Mouse (Mus musculus) lung, postnatal 0 days (tissue): Measurements from ENCODE around the gene Tas1r1. TPM values are rescaled to one million over a fixed set of nuclear protein-coding genes. Genes with fewer than 3 reads are reported as not detected.

ENCODE experiments used
- ATAC-seq: fragments of 200-750 bp; cut with Nextera tagmentation; 2 replicates; pipeline ENCODE4 v1.8.0; 2017; ENCODE audit warnings: moderate library complexity
- DNase-seq: peaks from one replicate; pipeline ENCODE4 v3.0.0-alpha.2; 2016; ENCODE audit warnings: low spot score
- H3K27ac ChIP-seq: fragments of 300-500 bp; sonication (generic); 2 replicates; pipeline ENCODE4 v1.5.1; 2014; ENCODE audit warnings: antibody characterized with exemption, mild to moderate bottlenecking, low read length, mixed read lengths
- H3K27me3 ChIP-seq: fragments of 300-500 bp; sonication (generic); replicated peaks from 2 replicates; pipeline ENCODE4 v1.6.1; 2014; ENCODE audit warnings: low read length, mixed read lengths; ENCODE audit not compliant: insufficient read depth
- H3K36me3 ChIP-seq: fragments of 300-500 bp; sonication (generic); 2 replicates; pipeline ENCODE4 v1.6.1; 2014; ENCODE audit warnings: low read length, mixed read lengths; ENCODE audit not compliant: insufficient read depth
- H3K4me1 ChIP-seq: fragments of 300-500 bp; sonication (generic); 2 replicates; pipeline ENCODE4 v1.6.1; 2014; ENCODE audit warnings: antibody characterized with exemption, low read depth, low read length, mixed read lengths; ENCODE audit not compliant: insufficient read depth
- H3K4me2 ChIP-seq: fragments of 300-500 bp; sonication (generic); replicated peaks from 2 replicates; pipeline ENCODE4 v1.6.1; 2014; ENCODE audit warnings: low read depth, mild to moderate bottlenecking, low read length, moderate library complexity, mixed read lengths
- H3K4me3 ChIP-seq: fragments of 300-500 bp; sonication (generic); 2 replicates; pipeline ENCODE4 v1.5.1; 2014; ENCODE audit warnings: low read depth, low read length
- H3K9ac ChIP-seq: fragments of 300-500 bp; sonication (generic); replicated peaks from 2 replicates; pipeline ENCODE4 v1.6.1; 2014; ENCODE audit warnings: low read depth, mild to moderate bottlenecking
- H3K9me3 ChIP-seq: fragments of 300-500 bp; sonication (generic); 2 replicates; pipeline ENCODE4 v1.6.1; 2016; ENCODE audit warnings: low read length, mixed read lengths
- CTCF ChIP-seq: IDR thresholded peaks from 2 replicates; pipeline ENCODE4 v1.5.1; 2016; ENCODE audit warnings: antibody characterized with exemption, mild to moderate bottlenecking
- EP300 ChIP-seq: IDR thresholded peaks from 2 replicates; pipeline ENCODE4 v1.6.1; 2016; ENCODE audit warnings: antibody characterized with exemption, mild to moderate bottlenecking, control low read depth
- WGBS: fragments of 180-500 bp; shearing (Covaris S2); extraction: QIAGEN DNeasy Blood & Tissue Kit; methylation state at CpG from one replicate; pipeline ENCODE4 v1.1.7; 2014; 5-methylcytosine and 5-hydroxymethylcytosine counted together
- polyA plus RNA-seq: library from polyadenylated mRNA; unstranded; fragments of >200 nt; fragmentation: Nextera tagmentation; extraction: Ambion mirVana; gene quantifications from 2 replicates; pipeline ENCODE4 v1.2.1, GENCODE M21; 2015

Gene Tas1r1
- polyA plus RNA-seq, 1 experiment from 2014 or later = 0.21 TPM

DNA sequence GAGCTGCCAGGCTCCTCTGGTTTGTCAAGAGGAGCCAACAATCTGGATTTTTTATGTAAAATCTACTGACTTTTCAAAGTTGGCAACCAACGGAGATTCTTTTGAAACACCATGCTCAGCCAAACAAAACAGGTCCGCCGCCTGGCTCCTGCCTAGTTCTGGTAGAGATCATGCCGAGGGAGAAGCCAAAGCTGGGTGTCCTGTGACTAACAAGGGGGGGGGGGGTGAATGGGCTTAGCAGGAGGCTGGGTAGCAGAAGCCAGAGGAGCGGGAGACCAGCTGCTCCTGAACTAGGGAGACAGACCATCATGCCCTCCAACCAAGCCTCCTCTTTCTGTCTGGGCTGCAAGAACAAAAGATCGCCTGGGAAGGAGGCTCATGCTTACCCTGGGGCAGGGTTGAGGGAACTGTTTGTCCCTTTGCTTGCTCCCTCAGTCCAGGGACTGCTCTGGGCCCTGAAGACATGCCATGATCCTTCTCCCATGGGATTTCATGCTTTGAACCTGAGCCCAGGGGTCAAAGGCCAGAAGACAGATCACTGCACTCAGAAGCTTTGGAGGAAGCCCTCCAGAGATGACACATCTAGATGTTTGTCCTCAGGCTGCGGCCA is 45.3 kb upstream of the Tas1r1 start:
- H3K4me2 ChIP-seq = no peak overlapping the region
- H3K27me3 ChIP-seq = no peaks in the 10 kb centered on the region
- peaks cover 12% of the 10 kb centered on the region for H3K4me1 ChIP-seq
- 53% methylated on average over 7 of the region's 7 CpGs for WGBS
- H3K9ac ChIP-seq = no peak overlapping the region
- no peaks in the 10 kb centered on the region for H3K36me3 ChIP-seq
- H3K9me3 ChIP-seq = no peaks in the 10 kb centered on the region
- ATAC-seq = no peak
- no peak overlapping the region for H3K4me3 ChIP-seq
- TF ChIP-seq CTCF (no peak), EP300 (no peak)
- DNase-seq = no peak
- no peak overlapping the region for H3K27ac ChIP-seq

DNA sequence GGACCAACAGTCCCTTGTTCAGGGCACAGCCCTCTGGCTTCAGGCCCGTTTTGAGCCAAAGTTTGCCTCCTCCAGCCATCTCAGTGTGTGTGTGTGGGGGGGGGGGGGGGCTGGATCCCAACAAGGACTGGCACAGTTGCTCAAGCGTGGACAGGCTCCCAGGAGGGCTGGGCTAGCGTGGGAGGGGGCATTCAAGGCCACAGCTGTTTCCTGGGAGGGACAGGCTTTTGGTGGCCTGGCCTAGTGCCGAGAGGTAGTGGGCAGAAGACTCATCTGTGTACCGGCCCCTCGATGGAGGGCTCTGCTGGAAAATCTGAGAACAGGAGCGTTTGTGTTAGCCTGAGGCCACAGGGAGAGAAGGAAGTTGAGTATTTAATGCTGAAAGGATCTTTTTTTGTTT is 41.6 kb upstream of the Tas1r1 start:
- Histone ChIP-seq H3K4me2 (no peak overlapping the region), H3K9me3 (no peaks in the 10 kb centered on the region), H3K9ac (no peak overlapping the region), H3K4me3 (no peak overlapping the region), H3K4me1 (no peaks in the 10 kb centered on the region), H3K27me3 (no peaks in the 10 kb centered on the region), H3K36me3 (no peaks in the 10 kb centered on the region), H3K27ac (no peak overlapping the region)
- 61% methylated on average over 7 of the region's 7 CpGs for WGBS
- DNase-seq (no peak), ATAC-seq (no peak)
- TF ChIP-seq EP300 (no peak), CTCF (no peak)

DNA sequence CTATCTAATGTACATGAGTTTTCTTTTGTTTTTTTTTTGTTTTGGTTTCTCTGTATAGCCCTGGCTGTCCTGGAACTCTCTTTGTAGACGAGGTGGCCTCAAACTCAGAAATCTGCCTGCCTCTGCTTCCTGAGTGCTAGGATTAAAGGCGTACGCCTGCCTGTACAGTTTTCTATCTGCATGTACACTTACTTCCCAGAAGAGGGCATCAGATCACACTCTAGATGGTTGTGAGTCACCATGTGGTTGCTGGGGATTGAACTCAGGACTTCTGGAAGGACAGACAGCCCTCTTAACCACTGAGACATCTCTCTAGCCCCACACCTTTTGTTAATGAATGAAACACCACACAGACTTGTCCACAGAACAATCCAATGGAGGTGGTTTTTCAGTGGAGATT is 40.9 kb upstream of the Tas1r1 start:
- no peak for DNase-seq
- H3K4me1 ChIP-seq = no peaks in the 10 kb centered on the region
- H3K36me3 ChIP-seq = no peaks in the 10 kb centered on the region
- TF ChIP-seq EP300 = no peak
- peak; percentile 29 for TF ChIP-seq CTCF
- no peaks in the 10 kb centered on the region for H3K9me3 ChIP-seq
- WGBS = 86% methylated on average over 3 of the region's 3 CpGs
- H3K4me2 ChIP-seq = no peak overlapping the region
- H3K27me3 ChIP-seq = no peaks in the 10 kb centered on the region
- no peak for ATAC-seq
- no peak overlapping the region for H3K4me3 ChIP-seq
- H3K27ac ChIP-seq = no peak overlapping the region
- no peak overlapping the region for H3K9ac ChIP-seq

DNA sequence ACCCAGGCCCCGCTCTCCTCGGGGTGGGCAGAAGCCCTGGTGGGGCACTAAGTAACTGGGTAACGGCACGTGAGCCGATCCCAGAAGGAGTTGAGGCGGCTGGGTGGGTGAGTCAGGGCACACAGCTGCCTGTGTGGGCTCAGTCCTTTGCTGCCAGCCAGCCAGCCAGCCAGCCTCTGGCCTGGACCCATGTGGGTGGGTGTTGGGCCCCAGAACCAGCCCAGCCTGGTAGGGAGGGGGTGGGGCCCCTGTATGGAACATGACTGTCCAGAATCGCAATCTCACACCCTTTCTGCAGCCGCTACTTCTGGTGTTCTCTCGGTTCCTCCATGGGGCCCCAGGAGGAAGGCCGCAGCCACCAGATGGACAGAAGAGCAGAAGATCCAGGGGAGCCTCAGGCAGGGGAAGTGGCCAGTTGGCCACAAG is 39.8 kb upstream of the Tas1r1 start:
- no peaks in the 10 kb centered on the region for H3K4me1 ChIP-seq
- TF ChIP-seq EP300 (no peak), CTCF (no peak)
- no peak overlapping the region for H3K9ac ChIP-seq
- no peaks in the 10 kb centered on the region for H3K36me3 ChIP-seq
- H3K4me2 ChIP-seq = no peak overlapping the region
- ATAC-seq = 0 out of 2 replicates have a peak, but pooled peaks have one; percentile 25
- H3K27ac ChIP-seq = no peak overlapping the region
- no peaks in the 10 kb centered on the region for H3K27me3 ChIP-seq
- WGBS = 83% methylated on average over 10 of the region's 10 CpGs
- no peak for DNase-seq
- H3K9me3 ChIP-seq = no peaks in the 10 kb centered on the region
- H3K4me3 ChIP-seq = no peak overlapping the region

DNA sequence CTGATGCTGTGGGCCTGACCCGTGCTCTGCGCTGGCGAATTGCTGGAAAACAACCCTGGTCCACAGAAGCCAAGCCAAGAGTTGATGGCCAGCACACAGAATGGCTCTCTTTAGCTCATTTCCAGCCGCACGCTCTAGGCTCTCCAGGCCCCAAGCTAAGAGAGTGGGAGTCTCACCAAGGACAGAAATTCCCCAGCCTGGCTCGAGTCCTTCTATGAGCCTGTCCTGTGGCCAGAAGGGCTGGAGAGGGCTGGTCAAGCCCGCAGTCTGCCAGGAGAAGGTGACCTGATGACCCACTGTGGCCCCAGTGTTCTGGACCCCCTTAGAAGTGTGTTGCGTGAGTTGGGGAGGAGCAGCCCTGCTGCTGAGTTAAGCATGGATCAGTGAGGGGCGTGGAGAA is 38.8 kb upstream of the Tas1r1 start:
- no peaks in the 10 kb centered on the region for H3K36me3 ChIP-seq
- no peaks in the 10 kb centered on the region for H3K9me3 ChIP-seq
- no peak overlapping the region for H3K4me3 ChIP-seq
- H3K4me1 ChIP-seq = 0 out of 2 replicates have a peak, but pooled peaks cover 5% of the 10 kb centered on the region
- no peak for DNase-seq
- no peak for ATAC-seq
- 86% methylated on average over 9 of the region's 9 CpGs for WGBS
- H3K27ac ChIP-seq = no peak overlapping the region
- no peak overlapping the region for H3K4me2 ChIP-seq
- no peak overlapping the region for H3K9ac ChIP-seq
- TF ChIP-seq CTCF = no peak
- TF ChIP-seq EP300 = no peak
- H3K27me3 ChIP-seq = no peaks in the 10 kb centered on the region

DNA sequence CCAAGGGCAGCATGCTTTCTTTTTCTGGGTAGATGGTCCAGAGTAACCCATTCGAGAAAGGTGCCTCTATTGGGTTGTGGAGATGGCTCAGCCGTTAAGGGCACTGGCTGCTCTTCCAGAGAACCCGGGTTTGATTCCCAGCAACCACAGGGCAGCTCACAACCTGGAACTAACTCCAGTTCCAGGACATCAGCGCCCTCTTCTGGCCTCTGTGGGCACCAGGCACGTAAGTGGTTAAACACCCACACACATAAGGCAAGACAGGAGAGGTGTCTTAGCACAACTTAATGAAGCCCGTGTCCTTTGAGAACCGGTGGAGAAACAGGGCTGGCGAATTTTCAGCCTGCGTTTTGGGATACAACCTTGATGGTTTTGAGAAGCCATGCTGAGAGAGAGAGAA is 36.2 kb upstream of the Tas1r1 start:
- Histone ChIP-seq H3K4me3 (no peak overlapping the region), H3K9me3 (no peaks in the 10 kb centered on the region), H3K36me3 (no peaks in the 10 kb centered on the region), H3K27ac (no peak overlapping the region), H3K9ac (no peak overlapping the region), H3K4me1 (0 out of 2 replicates have a peak, but pooled peaks cover 5% of the 10 kb centered on the region), H3K4me2 (no peak overlapping the region), H3K27me3 (no peaks in the 10 kb centered on the region)
- ATAC-seq (no peak), DNase-seq (no peak)
- WGBS = 83% methylated on average over 9 of the region's 9 CpGs
- TF ChIP-seq CTCF (peak; percentile 20), EP300 (no peak)
